Mouse (Mus musculus) macrophage (primary cell): ENCODE data around the gene Pus3. TPM values are rescaled to one million over a fixed set of nuclear protein-coding genes. Genes with fewer than 3 reads are reported as not detected.

Experiments used
- H3K27ac ChIP-seq: fragments of 350-480 bp; formaldehyde crosslinking; 2 replicates; pipeline ENCODE4 v1.9.0; 2021
- H3K36me3 ChIP-seq: fragments of 350-480 bp; formaldehyde crosslinking; 2 replicates; pipeline ENCODE4 v1.9.0; 2021; ENCODE audit errors: inconsistent target
- H3K4me3 ChIP-seq: fragments of 350-480 bp; formaldehyde crosslinking; 2 replicates; pipeline ENCODE4 v1.9.0; 2021; ENCODE audit errors: inconsistent target
- H3K79me2 ChIP-seq: fragments of 350-480 bp; formaldehyde crosslinking; 2 replicates; pipeline ENCODE4 v1.9.0; 2021; ENCODE audit errors: inconsistent target
- WGBS: methylation state at CpG from one replicate; pipeline ENCODE4 v1.1.7; 2026; ENCODE audit warnings: inconsistent platforms; ENCODE audit not compliant: missing documents; 5-methylcytosine and 5-hydroxymethylcytosine counted together
- polyA plus RNA-seq: library from polyadenylated mRNA; stranded (reverse); fragments of 250-400 nt; gene quantifications from 3 replicates; pipeline ENCODE4 v1.2.4, GENCODE M21; 2018; ENCODE audit warnings: inconsistent platforms
- total RNA-seq, 78 experiments: library from RNA; depleted of rRNA; stranded (reverse); fragments of 250-400 nt; gene quantifications; 1 replicate in 9 of 78; 2 replicates in 24 of 78; 3 replicates in 43 of 78; 4 replicates in 2 of 78; pipeline ENCODE4 v1.2.4; 2018; ENCODE audit warnings: inconsistent platforms in 56 of 78

Pus3 gene
- total RNA-seq (2018; cell fraction: chromatin; rRNA removed), result 10 to 100 TPM in 17 of 26 experiments, 1 to 10 TPM in 9; 4.7 to 27.4 (median 13.6) TPM
- total RNA-seq (2018; cell fraction: cytosol; rRNA removed), result 1 to 10 TPM; 2.7 to 7.4 (median 5.8) TPM
- 10 to 100 TPM in 18 of 26 experiments, 1 to 10 TPM in 8; 5.2 to 40.4 (median 15.6) TPM for total RNA-seq (2018; cell fraction: nucleus; rRNA removed)
- 6.9 to 8.5 TPM (median 8.3 TPM) in 3 replicates for polyA plus RNA-seq

GRCm38 (mm10) chr9:35558257-35559008 lies at the start of gene Pus3, which contains the start of gene Ddx25:
Gene Pus3, plus strand, starts transcription at chr9:35558595.
Gene Ddx25, minus strand, starts transcription at chr9:35558528.
- Histone ChIP-seq H3K4me3 (peak within 1 kb of the TSS; percentile 90), H3K36me3 (no peaks in the 10 kb centered on the region), H3K27ac (peak within 1 kb of the TSS; percentile 15; the same call in 1 of the 2 replicates), H3K79me2 (peaks cover 41% of the 10 kb centered on the region)
- 4% methylated on average over 49 of the region's 59 CpGs for WGBS

- Histone ChIP-seq H3K79me2 (no peaks in the 10 kb centered on the region), H3K27ac (no peak overlapping the region), H3K36me3 (no peaks in the 10 kb centered on the region), H3K4me3 (no peak overlapping the region)
- 81% methylated on average over 4 of the region's 4 CpGs for WGBS
These were observed 44.5 kb upstream of the Pus3 start for GRCm38 (mm10) chr9:35513900-35514299.

GRCm38 (mm10) chr9:35516182-35516581 lies 42.2 kb upstream of the Pus3 start:
- Histone ChIP-seq H3K36me3 (no peaks in the 10 kb centered on the region), H3K79me2 (no peaks in the 10 kb centered on the region), H3K27ac (no peak overlapping the region), H3K4me3 (no peak overlapping the region)
- WGBS, result 83% methylated on average over 5 of the region's 5 CpGs

GRCm38 (mm10) chr9:35516711-35517110 lies 41.7 kb upstream of the Pus3 start:
- no peak overlapping the region for H3K27ac ChIP-seq
- H3K36me3 ChIP-seq, result no peaks in the 10 kb centered on the region
- 88% methylated on average over 15 of the region's 16 CpGs for whole genome bisulfite sequencing
- no peak overlapping the region for H3K4me3 ChIP-seq
- H3K79me2 ChIP-seq, result no peaks in the 10 kb centered on the region

- 87% methylated on average over 3 of the region's 3 CpGs for WGBS
- no peak within 1 kb of the TSS for H3K4me3 ChIP-seq
- H3K79me2 ChIP-seq, result no peaks in the 10 kb centered on the region
- H3K36me3 ChIP-seq, result no peaks in the 10 kb centered on the region
- H3K27ac ChIP-seq, result no peak within 1 kb of the TSS
These were observed 40.2 kb upstream of the Pus3 start, which contains the start of gene Gm1113 for GRCm38 (mm10) chr9:35518169-35518568. Gene Gm1113, minus strand, starts transcription at chr9:35518269.

- H3K79me2 ChIP-seq, result no peaks in the 10 kb centered on the region
- 88% methylated on average over 6 of the region's 6 CpGs for WGBS
These were observed 37.6 kb upstream of the Pus3 start for GRCm38 (mm10) chr9:35520631-35521348.

GRCm38 (mm10) chr9:35522241-35522640 lies 36.2 kb upstream of the Pus3 start:
- 90% methylated on average over 2 of the region's 2 CpGs for WGBS
- H3K4me3 ChIP-seq, result no peak overlapping the region
- no peak overlapping the region for H3K27ac ChIP-seq
- no peaks in the 10 kb centered on the region for H3K36me3 ChIP-seq
- no peaks in the 10 kb centered on the region for H3K79me2 ChIP-seq

More at GRCm38 (mm10) chr9:35520631-35521348, 37.6 kb upstream of the Pus3 start:
- Histone ChIP-seq H3K4me3 (no peak overlapping the region), H3K36me3 (no peaks in the 10 kb centered on the region), H3K27ac (no peak overlapping the region)

GRCm38 (mm10) chr9:35522821-35523515 lies 35.4 kb upstream of the Pus3 start:
- no peak overlapping the region for H3K27ac ChIP-seq
- H3K4me3 ChIP-seq, result no peak overlapping the region
- no peaks in the 10 kb centered on the region for H3K79me2 ChIP-seq
- WGBS, result 70% methylated on average over 1 of the region's 1 CpGs
- no peaks in the 10 kb centered on the region for H3K36me3 ChIP-seq

- H3K4me3 ChIP-seq, result no peak overlapping the region
- H3K27ac ChIP-seq, result no peak overlapping the region
- H3K79me2 ChIP-seq, result no peaks in the 10 kb centered on the region
- WGBS, result 83% methylated on average over 5 of the region's 5 CpGs
- H3K36me3 ChIP-seq, result no peaks in the 10 kb centered on the region
These were observed 34.9 kb upstream of the Pus3 start for GRCm38 (mm10) chr9:35523541-35523940.

GRCm38 (mm10) chr9:35523941-35524411 lies 34.4 kb upstream of the Pus3 start:
- no peaks in the 10 kb centered on the region for H3K79me2 ChIP-seq
- 18% methylated on average over 6 of the region's 7 CpGs for WGBS

GRCm38 (mm10) chr9:35529141-35529540 lies 29.3 kb upstream of the Pus3 start:
- Histone ChIP-seq H3K79me2 (no peaks in the 10 kb centered on the region), H3K27ac (no peak overlapping the region), H3K36me3 (no peaks in the 10 kb centered on the region), H3K4me3 (no peak overlapping the region)
- WGBS, result 86% methylated on average over 3 of the region's 3 CpGs

More at GRCm38 (mm10) chr9:35523941-35524411, 34.4 kb upstream of the Pus3 start:
- Histone ChIP-seq H3K27ac (no peak overlapping the region), H3K36me3 (no peaks in the 10 kb centered on the region), H3K4me3 (no peak overlapping the region)

- Histone ChIP-seq H3K4me3 (no peak overlapping the region), H3K79me2 (no peaks in the 10 kb centered on the region), H3K36me3 (no peaks in the 10 kb centered on the region), H3K27ac (no peak overlapping the region)
- 50% methylated on average over 1 of the region's 1 CpGs for WGBS
These were observed 28.6 kb upstream of the Pus3 start for GRCm38 (mm10) chr9:35529796-35530195.

- no peak overlapping the region for H3K4me3 ChIP-seq
- no peaks in the 10 kb centered on the region for H3K36me3 ChIP-seq
- H3K79me2 ChIP-seq, result no peaks in the 10 kb centered on the region
- no peak overlapping the region for H3K27ac ChIP-seq
- 82% methylated on average over 9 of the region's 9 CpGs for WGBS
These were observed 25.1 kb upstream of the Pus3 start for GRCm38 (mm10) chr9:35533266-35533665.

GRCm38 (mm10) chr9:35535110-35535509 lies 23.3 kb upstream of the Pus3 start:
- Histone ChIP-seq H3K79me2 (no peaks in the 10 kb centered on the region), H3K27ac (no peak overlapping the region), H3K36me3 (no peaks in the 10 kb centered on the region), H3K4me3 (no peak overlapping the region)
- 17% methylated on average over 2 of the region's 2 CpGs for WGBS
